Mouse (Mus musculus): ENCODE measurements around the gene Sh3kbp1. TPM values are rescaled to one million over a fixed set of nuclear protein-coding genes. Genes with fewer than 3 reads are reported as not detected.
A peak's percentile ranks its signal among the peaks of the same experiment; 100 is the strongest.

Sh3kbp1 gene
- total RNA-seq, 2 experiments from 2014 or later = 50.5 to 52.1 TPM

GRCm38 (mm10) chrX:159829192-159829852 is 202.2 kb downstream of the Sh3kbp1 start:
- DNase-seq (ENCODE audit: low spot score in 2 of 2) = peak in 1 of 2 experiments; percentile 22

GRCm38 (mm10) chrX:159831176-159831575 is 204.1 kb downstream of the Sh3kbp1 start:
- DNase-seq (ENCODE audit: low spot score in 2 of 2) = no peak

DNA sequence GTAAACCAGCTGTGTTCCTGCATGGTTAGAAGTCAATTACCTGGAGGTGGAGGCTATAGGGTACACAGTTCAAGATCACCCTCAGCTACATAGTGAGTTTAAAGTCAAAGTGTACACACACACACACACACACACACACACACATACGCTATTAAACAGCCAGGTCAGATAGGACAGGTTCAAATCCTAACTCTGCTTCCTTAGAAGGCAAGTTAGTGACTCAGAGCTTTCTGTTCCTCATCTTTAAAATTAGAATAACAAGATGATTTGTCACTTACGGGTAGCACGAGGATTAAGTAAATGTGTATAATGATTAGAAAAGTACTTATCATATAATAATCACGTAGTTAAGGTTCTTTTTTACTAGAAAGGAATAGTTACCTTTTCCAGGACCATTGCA is 208.2 kb downstream of the Sh3kbp1 start:
- no peak for DNase-seq (ENCODE audit: low spot score in 2 of 2)

DNA sequence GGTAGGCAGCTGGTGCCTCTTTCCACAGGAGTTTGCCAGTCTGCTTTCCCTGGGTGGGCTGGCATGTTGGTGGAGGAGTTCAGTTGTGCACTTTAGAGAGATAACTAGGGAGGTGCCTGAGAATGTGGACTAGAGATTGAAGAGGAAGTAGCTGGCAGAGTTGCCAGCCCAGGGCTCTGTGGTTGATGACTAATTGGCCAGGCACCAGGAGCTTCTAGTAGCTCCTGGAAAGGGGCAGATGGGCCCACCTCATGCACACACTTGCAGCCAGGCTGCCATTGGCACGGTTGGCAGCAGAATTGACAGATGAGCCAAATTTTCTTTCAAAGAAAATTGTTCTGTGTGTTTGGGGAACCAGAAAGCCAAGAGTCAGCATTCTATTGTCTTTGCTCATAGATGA is 210.3 kb downstream of the Sh3kbp1 start:
- DNase-seq (ENCODE audit: low spot score in 2 of 2) = peak; percentile 19 to 64

GRCm38 (mm10) chrX:159839786-159840185 is 212.7 kb downstream of the Sh3kbp1 start:
- DNase-seq (ENCODE audit: low spot score in 2 of 2) = no peak

GRCm38 (mm10) chrX:159840225-159840624 is 213.2 kb downstream of the Sh3kbp1 start:
- DNase-seq (ENCODE audit: low spot score in 2 of 2) = no peak

- DNase-seq (ENCODE audit: low spot score in 2 of 2) = peak in 1 of 2 experiments; percentile 6
Measured at GRCm38 (mm10) chrX:159850722-159851121, 223.7 kb downstream of the Sh3kbp1 start.

DNA sequence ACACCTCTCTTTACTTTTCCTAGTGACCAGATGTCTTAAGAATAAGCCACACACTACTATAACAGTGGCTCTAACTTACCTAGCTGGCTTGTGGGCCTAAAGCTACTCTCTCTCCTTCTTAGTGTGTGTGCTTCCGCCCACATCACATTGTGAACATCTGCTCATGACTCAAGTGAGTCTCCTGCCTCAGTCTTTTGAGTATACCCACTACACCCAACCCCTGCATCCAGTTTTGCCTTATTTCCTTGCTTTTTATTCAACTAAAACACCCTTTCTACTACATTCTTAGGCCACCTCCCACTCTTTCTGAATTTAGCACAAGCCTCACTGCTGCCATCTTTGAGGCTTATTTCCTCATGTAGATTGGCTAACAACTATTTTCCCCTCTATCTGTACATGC is 229.8 kb downstream of the Sh3kbp1 start:
- no peak for DNase-seq (ENCODE audit: low spot score in 2 of 2)

DNA sequence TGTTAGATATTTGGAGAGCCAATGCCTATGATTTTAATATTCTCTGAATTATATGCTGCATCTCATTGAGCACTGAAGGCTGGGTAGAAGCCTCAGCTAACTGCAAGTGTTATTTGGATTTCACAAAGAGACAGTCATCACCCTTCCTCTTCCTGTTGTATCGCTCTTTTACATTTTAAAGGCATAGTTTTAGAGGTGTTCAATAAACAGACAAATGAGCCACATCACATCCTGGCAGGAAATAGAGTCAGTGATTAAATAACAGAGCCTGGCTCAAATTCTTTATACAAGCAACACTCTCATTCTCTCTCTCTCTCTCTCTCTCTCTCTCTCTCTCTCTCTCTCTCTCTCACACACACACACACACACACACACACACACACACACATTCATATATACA is 231.1 kb downstream of the Sh3kbp1 start:
- DNase-seq (ENCODE audit: low spot score in 2 of 2) = no peak

- no peak for DNase-seq (ENCODE audit: low spot score in 2 of 2)
Measured at GRCm38 (mm10) chrX:159860841-159861530, 233.9 kb downstream of the Sh3kbp1 start.

DNA sequence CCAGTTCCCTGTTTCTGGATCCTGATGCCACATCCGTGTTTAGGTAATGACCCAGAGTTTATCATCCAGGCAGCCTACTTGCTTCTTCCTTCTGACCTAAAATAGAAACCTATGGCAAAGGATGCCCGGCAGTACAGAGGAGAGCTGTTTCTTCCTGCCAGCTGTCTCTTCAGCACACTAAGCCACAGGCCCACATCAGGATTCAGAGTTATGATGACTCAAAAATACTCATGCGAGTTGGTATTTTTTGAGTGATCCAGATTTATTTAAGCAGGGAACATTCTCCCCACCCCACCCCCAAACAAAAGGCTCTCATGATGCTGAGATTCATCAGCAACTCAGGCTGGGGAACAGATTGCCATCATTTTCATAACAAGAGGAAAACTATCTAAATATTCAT is 240.6 kb downstream of the Sh3kbp1 start:
- DNase-seq (ENCODE audit: low spot score in 2 of 2) = peak in 1 of 2 experiments; percentile 7

GRCm38 (mm10) chrX:159872521-159872920 is 245.4 kb downstream of the Sh3kbp1 start:
- no peak for DNase-seq (ENCODE audit: low spot score in 2 of 2)

GRCm38 (mm10) chrX:159877770-159878169 is 250.7 kb downstream of the Sh3kbp1 start:
- no peak for DNase-seq (ENCODE audit: low spot score in 2 of 2)

DNA sequence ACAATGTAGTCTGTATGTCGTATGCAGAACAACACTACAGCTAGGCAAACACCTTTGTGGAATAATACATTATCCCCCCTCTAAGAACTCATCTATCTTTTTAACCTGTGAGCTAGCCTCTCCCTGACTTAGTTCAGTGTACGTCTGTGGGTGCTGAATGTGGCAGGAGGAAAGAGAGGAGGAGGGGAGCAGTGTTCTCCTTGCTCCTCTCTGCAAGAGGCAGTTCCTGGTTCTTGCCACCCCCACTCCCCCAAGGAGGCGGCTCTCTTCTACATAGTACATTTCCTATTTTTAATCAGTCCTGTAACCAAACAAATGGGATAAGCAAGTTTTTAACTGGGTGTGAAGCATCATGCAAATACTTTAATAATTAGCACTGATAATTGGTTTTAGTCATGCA is 252.4 kb downstream of the Sh3kbp1 start:
- no peak for DNase-seq (ENCODE audit: low spot score in 2 of 2)

DNA sequence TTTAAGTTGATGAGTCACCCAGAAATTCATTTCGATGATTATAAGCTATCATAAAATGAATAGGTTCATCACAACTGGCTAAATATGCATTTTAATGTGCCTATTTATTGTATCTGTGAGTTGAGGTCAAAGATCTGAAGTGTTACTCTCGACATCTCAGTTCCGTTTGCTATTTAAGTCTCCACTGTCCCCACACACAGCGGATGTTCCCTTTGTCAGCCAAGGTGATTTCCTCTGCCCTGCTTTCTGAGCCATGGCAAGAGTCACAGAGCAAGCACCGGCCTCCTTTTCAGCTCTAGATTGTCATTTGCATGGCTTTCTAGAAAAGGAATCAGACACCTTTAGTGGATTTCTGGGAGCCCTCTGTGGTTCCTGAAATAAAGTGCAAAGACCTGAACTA is 254.5 kb downstream of the Sh3kbp1 start:
- no peak for DNase-seq (ENCODE audit: low spot score in 2 of 2)

DNA sequence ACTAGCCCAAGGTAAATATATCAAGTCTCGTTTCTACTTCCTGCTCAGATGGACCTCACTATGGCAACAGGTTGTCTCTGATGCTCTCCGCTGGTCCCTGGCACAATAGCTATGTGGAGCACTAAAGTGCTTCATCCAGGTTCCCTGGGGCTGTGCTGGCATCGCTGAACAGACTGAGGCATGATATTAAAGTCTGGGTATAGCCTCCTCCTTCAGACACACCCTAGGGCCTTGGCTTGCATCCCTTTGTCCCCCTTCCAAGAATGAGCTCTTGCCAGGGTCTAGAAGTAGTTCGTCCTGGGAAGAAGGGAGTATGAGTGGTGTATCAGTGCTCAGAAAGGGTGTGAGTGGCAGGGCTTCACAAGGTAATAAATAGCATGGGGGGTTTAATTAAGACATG is 269.5 kb downstream of the Sh3kbp1 start:
- DNase-seq (ENCODE audit: low spot score in 2 of 2) = no peak

- no peak for DNase-seq (ENCODE audit: low spot score in 2 of 2)
Measured at GRCm38 (mm10) chrX:159898110-159898509, 271.0 kb downstream of the Sh3kbp1 start.

DNA sequence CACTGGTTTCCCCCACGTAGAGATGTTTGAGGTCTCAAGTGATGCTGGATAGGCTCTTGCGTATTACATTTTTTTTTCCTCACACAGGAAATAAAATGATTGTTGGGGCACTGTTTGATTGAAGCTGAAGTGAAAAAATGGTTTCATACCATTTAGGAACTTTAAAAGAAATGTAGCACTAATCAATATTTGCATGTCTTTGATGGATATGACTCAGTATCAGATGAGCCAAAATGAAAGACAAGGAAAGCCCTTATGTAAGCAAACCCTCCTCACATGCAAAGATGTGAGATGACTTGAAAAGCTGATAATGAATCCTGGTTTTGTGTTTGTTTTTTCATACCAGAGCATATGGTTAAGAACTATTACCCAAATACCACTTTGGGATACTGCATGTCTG is 272.0 kb downstream of the Sh3kbp1 start:
- DNase-seq (ENCODE audit: low spot score in 2 of 2) = no peak

- no peak for DNase-seq (ENCODE audit: low spot score in 2 of 2)
Measured at GRCm38 (mm10) chrX:159903421-159903820, 276.3 kb downstream of the Sh3kbp1 start.

DNA sequence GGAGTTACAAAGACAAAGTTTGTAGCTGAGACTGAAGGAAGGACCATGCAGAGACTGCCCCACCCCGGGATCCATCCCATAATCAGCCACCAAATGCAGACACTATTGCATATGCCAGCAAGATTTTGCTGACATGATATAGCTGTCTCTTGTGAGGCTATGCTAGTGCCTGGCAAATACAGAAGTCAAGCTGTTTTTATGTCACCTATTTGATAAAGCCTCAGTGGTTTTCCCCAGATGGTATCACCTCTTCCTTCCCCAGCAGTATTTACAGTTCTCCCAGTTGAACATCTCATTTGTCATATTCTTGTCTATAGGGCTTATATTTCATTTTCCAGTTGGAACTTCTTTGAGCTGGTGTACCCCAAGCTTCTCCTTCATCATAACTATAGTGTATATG is 280.6 kb downstream of the Sh3kbp1 start:
- DNase-seq (ENCODE audit: low spot score in 2 of 2) = no peak

DNA sequence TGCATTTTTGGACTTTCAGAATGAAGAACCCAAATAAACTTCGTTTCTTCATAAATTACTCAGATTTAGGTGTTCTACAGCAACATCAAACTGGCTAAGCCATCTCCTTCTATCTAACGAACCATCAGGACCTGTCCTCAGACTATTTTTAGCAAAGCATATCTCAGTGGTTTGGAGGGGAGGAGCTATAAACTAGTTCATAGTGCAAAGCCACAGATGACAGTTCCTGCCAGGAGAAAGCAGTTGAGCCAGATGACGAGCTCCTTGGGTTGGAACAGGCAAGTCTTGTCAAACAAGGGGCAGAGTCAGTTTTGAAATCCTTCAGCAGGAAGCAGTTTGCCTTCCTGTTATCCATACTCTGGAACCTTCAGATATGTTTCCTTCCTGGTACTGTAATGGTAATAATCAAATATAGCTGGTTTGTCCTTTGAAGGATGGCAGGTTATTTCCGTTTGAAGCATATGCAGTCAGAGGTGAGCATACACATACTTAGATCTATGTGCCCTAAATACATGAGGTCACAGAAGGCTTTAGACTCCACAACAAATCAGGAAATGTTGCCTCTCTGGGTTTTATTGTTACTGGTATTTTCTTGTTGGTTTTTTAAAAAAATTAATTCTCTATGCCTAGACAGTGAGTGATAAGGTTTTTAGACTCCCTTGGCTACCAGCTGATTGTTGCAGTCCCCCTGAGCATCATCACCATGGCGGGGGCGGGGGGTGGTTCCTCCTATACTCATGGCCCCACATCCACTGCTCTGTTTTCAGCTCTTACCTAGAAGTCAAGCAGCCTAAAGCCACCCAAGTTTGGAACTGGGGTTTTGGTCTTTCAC is 282.6 kb downstream of the Sh3kbp1 start:
- DNase-seq (ENCODE audit: low spot score in 2 of 2) = no peak

DNA sequence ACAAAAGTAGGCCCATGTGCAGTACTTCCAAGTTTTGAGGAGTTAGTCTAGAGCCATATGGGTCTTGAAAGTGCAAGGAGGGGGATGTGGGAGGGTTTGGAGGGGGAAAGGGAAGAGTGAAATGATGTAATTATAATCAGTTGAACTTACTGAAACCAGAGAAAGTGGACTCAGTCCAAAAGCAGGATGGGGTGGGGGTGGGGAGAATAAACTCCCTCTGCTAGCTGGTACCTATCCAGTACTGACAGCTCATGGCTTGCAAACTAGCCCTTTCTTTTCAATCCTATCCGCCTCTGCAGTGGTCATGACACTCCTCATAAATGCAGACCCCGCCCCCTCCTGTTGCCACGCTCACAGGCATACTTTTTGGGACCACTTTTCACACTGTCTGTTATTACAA is 283.5 kb downstream of the Sh3kbp1 start:
- no peak for DNase-seq (ENCODE audit: low spot score in 2 of 2)

All from layer of hippocampus, postnatal 14 days (tissue).